Mouse (Mus musculus): ENCODE measurements around the gene Sfxn3.

Gene Sfxn3

DNA sequence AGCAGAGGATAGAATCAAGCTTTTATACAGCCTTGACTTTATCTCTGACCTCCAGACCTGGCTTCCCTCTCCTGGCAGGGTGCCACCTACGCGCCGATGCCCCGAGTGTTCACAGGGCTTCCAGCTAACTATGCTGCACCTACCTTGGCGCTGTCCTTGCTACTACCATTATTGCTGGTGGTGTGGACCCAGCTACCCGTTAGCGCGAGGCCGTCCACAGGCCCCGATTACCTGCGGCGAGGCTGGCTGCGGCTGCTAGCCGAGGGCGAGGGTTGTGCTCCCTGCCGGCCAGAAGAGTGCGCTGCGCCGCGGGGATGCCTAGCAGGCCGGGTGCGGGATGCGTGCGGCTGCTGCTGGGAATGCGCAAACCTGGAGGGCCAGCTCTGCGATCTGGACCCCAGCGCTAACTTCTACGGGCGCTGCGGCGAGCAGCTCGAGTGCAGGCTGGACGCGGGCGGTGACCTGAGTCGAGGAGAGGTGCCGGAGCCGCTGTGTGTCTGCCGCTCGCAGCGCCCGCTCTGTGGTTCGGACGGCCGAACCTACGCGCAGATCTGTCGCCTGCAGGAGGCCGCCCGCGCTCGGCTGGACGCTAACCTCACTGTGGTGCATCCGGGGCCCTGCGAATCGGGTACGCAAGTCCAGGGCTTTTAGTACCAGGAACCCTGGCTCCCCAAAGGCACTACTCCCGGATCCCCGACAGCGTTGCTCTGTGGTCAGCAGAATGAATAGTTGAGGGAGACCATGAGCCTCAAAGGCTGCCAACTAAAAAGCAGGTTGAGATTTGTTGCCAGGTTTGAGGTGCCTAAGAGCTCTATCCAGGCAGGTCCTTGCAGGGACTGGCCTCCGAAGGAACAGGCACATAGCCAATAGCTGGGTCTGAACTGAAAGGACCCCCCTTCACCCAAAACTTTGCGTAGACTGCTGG lies 29.5 kb downstream of the Sfxn3 start:
- DNase-seq: peak; percentile 64

DNA sequence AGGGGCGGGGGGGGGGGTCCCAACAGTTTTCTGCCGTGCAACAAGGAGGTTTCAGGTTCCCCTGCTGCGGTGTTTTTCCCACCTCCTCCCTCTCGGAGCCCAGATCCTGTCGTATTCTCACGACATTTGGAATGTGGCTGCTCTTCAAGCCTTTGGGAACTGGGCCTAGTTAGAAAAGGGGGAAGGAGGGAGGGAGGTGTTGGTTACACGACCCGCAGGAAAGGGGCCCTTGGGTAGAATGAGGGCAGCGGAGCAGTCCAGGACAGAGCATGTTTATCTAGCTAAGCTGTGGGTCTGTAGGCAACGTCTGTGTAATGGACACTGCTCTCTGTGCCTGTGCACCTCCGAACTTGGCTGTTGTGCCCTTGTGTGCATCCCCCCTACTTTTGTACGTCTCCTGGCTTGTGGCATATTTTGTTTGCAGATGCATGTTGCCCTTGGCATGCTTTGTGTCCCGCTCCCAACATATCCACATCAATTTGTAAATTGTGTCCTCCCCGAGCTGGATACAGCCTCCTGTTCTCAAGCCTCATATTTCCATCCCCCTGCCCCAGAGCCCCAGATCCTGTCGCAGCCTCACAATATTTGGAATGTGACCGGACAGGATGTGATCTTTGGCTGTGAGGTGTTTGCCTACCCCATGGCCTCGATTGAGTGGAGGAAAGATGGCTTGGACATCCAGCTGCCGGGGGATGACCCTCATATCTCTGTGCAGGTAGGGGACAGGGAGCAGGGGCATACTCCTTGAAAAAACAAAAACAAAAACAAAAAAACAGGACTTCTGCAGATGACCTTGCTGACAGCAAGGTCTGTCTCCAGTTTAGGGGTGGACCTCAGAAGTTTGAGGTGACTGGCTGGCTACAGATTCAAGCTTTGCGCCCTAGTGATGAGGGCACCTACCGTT lies 30.7 kb downstream of the Sfxn3 start:
- no peak for DNase-seq

- DNase-seq: no peak
These were observed 31.9 kb downstream of the Sfxn3 start for GRCm38 (mm10) chr19:45078971-45079764.

GRCm38 (mm10) chr19:45079769-45080515 lies 32.6 kb downstream of the Sfxn3 start:
- peak; percentile 78 for DNase-seq

DNA sequence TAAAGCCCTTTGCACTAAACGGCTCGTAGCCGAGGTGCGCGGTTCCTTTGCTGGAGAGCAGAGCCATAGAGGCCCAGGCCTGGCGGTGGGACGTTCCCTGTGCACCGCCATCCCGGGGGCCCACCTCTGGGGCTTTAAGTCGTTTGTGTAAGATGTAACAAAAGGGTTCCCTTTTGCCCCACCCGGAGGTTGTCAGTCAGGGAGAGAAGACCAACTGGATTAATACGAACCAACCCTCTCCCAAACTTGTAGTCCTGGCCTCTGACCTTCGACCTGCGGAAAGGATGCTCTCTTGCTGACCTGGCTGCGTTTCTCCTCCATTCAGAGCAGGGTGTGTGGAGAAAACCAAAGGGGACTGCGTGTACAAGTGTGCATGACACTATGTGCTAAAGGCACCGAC lies 33.4 kb downstream of the Sfxn3 start:
- DNase-seq: no peak

DNA sequence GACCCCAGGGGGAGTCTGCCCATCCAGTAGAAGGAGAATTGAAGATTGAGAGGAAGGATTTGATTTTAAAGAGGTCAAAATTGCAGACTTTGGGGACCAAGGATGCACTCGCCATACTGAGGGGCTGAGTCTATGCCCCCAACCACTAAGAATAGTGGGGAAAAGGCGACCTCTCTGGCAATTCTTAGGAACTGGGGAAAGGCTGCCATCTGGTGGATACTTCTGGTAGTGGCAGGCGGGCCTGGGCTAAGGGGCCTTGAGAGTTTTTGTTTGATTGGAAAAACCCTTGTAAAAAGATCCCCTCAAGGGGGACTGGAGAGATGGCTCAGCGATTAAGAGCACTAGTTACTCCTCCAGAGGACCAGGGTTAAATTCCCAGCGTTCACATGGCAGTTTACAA lies 34.0 kb downstream of the Sfxn3 start:
- no peak for DNase-seq

DNA sequence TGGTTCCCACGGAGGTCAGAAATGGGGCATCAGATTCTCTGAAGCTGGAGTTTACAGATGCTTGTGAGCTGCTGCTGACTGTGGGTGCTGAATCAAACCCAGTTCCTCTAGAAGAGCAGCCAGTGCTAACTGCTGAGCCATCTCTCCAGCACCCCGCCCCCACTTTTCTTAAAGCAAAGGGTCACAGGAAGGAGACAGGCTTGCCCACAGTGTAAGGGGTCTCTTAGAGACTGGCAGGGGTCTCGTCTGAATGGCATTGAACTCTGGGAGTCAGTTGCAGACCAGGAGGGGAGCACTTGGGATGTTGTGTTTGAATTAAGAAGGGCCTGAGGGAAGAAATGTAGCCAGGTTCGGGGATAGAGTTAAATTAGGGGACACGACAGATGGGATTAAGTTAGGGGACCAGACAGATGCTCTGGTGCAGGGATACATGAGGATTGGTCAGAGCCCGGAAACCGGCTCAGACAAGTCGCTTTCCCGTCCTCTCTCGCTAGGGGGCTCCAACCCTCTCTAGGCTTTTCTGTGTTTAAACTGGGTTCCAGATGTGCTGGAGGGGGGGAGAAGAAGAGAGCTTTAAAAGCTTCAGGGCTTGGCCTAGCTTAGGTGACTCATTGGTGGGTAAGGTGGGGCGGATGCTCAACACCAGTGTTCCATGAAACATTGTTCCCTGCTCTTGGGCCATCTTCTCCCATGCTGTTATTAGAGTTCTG lies 34.7 kb downstream of the Sfxn3 start:
- no peak for DNase-seq

- no peak for DNase-seq
These were observed 50.6 kb downstream of the Sfxn3 start for GRCm38 (mm10) chr19:45097868-45098267.

- no peak for DNase-seq
These were observed 53.4 kb downstream of the Sfxn3 start for GRCm38 (mm10) chr19:45100486-45101270.

DNA sequence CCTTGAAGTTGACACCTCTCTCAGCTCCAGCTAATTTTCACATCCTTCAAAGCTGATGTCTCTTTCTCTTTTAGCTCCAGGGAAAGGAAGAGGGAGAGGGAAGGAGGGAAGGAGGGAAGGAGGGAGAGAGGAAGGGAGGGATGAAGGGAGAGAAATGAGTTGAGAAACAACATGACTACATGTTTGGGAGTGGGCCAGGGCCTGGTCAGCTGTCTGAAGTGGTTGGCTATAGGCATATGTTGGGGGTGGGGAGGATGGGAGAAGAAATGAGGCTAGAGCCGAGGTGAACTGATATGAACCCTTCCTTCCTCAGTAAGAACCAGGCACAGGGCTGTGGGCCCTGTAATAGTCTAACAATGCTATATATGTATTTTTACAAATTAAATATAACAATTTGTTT lies 58.3 kb downstream of the Sfxn3 start:
- no peak for DNase-seq

Data from right cerebral cortex, adult 18-20 months (tissue).